Mouse (Mus musculus) layer of hippocampus, postnatal 14 days (tissue): Measurements from ENCODE around the gene Wnt6. TPM values are rescaled to one million over a fixed set of nuclear protein-coding genes. Genes with fewer than 3 reads are reported as not detected.
A peak's percentile ranks its signal among the peaks of the same experiment; 100 is the strongest.

ENCODE experiments used
- DNase-seq, 2 experiments: peaks; one replicate each; pipeline ENCODE4 v3.0.0; 2021 to 2022; ENCODE audit warnings: low spot score in 2 of 2, mixed read lengths in 1 of 2
- total RNA-seq, 2 experiments: library from RNA; stranded (reverse); gene quantifications; 2 replicates each; pipeline ENCODE4 v1.2.3; 2021

Wnt6 gene
- total RNA-seq, 2 experiments from 2014 or later = 0.43 to 0.58 TPM

GRCm38 (mm10) chr1:74774062-74774461, 2.4 kb downstream of the Wnt6 start:
- DNase-seq = no peak

- DNase-seq = no peak
Observed at GRCm38 (mm10) chr1:74775816-74776215, 4.1 kb downstream of the Wnt6 start.

- no peak for DNase-seq
Observed at GRCm38 (mm10) chr1:74778934-74779486, 7.3 kb downstream of the Wnt6 start.

GRCm38 (mm10) chr1:74782045-74782444, 10.4 kb downstream of the Wnt6 start:
- DNase-seq = no peak

- DNase-seq = no peak
Observed at GRCm38 (mm10) chr1:74783554-74783953, 11.9 kb downstream of the Wnt6 start.

- DNase-seq = peak in 1 of 2 experiments; percentile 49
Observed at GRCm38 (mm10) chr1:74784041-74784759, 12.5 kb downstream of the Wnt6 start.

GRCm38 (mm10) chr1:74787846-74788245, 16.2 kb downstream of the Wnt6 start:
- DNase-seq = peak; percentile 78 to 90

GRCm38 (mm10) chr1:74788603-74789176, 17.0 kb downstream of the Wnt6 start:
- DNase-seq = no peak

GRCm38 (mm10) chr1:74790095-74790494, 18.4 kb downstream of the Wnt6 start:
- DNase-seq = no peak

- DNase-seq = no peak
Observed at GRCm38 (mm10) chr1:74791249-74791648, 19.6 kb downstream of the Wnt6 start, which contains the start of gene Wnt10a. TSS of gene Wnt10a (plus strand) at chr1:74791516.

GRCm38 (mm10) chr1:74792831-74793660, 21.4 kb downstream of the Wnt6 start:
- no peak for DNase-seq

GRCm38 (mm10) chr1:74794487-74795144, 22.9 kb downstream of the Wnt6 start:
- DNase-seq = no peak

GRCm38 (mm10) chr1:74795145-74795529, 23.4 kb downstream of the Wnt6 start:
- no peak for DNase-seq

GRCm38 (mm10) chr1:74797459-74797858, 25.8 kb downstream of the Wnt6 start:
- DNase-seq = peak in 1 of 2 experiments; percentile 60

GRCm38 (mm10) chr1:74800424-74800888, 28.8 kb downstream of the Wnt6 start:
- no peak for DNase-seq

- no peak for DNase-seq
Observed at GRCm38 (mm10) chr1:74801631-74802140, 30.0 kb downstream of the Wnt6 start.

GRCm38 (mm10) chr1:74802795-74803656, 31.3 kb downstream of the Wnt6 start:
- peak; percentile 57 to 67 for DNase-seq

- DNase-seq = no peak
Observed at GRCm38 (mm10) chr1:74804211-74804870, 32.6 kb downstream of the Wnt6 start.

- no peak for DNase-seq
Observed at GRCm38 (mm10) chr1:74805340-74805835, 33.7 kb downstream of the Wnt6 start.
